ENCODE assay signal across 8 mouse cellular contexts in the genomic region with DNA sequence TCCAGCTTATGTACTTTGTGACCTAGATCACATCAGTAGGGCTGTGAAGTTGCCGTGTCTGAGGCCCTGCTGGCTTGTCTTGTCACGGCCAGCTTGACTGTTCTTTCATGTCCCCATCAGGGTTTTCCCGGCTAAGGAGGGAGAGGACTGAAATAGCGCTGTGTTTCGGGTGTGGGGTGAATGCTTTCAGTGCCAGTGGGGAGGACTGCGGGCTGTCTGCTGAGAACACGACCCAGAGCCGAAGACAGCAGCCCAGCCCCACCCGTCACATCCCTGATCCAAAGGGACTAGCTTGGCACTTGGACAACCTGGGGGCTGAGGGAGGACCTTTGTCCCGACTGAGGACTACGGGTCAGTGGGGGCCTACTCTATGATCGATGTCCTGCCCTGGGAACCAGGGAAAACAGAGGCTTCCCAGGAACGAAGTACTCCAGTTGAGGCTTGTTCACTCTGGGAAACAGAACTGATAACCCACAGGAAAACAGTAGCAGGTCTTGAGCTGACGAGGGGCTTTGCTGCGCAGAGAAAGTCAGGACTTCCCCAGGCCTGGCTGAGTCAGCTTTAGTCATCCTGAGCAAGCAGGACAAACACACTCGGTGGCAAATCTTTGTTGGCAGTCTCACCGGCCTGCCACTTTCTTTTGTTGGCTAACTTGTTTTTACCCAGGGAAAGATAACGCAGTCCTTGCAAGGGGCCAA. TPM values are rescaled to one million over a fixed set of nuclear protein-coding genes. Genes with fewer than 3 reads are reported as not detected.
DNase-seq lines count a peak whose midpoint lies in the region; ATAC-seq and TF ChIP-seq lines count a peak whose summit lies in the region.
"Had no signal": no experiment of that assay in that cellular context is flagged by ENCODE, and none has a peak within 500 bp of the region (broad histone marks: within the 10 kb centered on the region; RNA-seq: fewer than 3 reads in every experiment).

No protein-coding gene starts in this region.

- H3K4me2 ChIP-seq in liver, embryonic 12.5 days: no peak overlapping the region
- H3K4me2 ChIP-seq: lung, embryonic 14.5 days had no signal

- no peaks in the 10 kb centered on the region for H3K27me3 ChIP-seq in liver, embryonic 12.5 days (replicated peaks)

- no peaks in the 10 kb centered on the region for H3K9me3 ChIP-seq in liver, embryonic 12.5 days (replicated peaks)

- H3K27ac ChIP-seq in embryonic fibroblast, embryonic 13.5 days (ENCODE audit: insufficient read depth, low read length): peak overlapping the region; percentile 79
- H3K27ac ChIP-seq in liver, embryonic 12.5 days: peak overlapping the region; percentile 59

- DNase-seq in urinary bladder, adult 18-20 months (ENCODE audit: low spot score in 2 of 2): peak; percentile 66 to 77
- DNase-seq in urinary bladder, postnatal 10 days (ENCODE audit: low spot score): no peak
- DNase-seq in urinary bladder, postnatal 36 days (ENCODE audit: low spot score in 2 of 2): peak; percentile 63 to 80
- DNase-seq in layer of hippocampus, postnatal 25 days (ENCODE audit: extremely low spot score in 1 of 2, low spot score in 1 of 2): no peak
- no peak for DNase-seq in layer of hippocampus, postnatal 36 days
- DNase-seq: lung, embryonic 14.5 days had no signal

- TF ChIP-seq POLR2A in embryonic fibroblast, embryonic 13.5 days (IDR thresholded peaks at IDR 0.05; ENCODE audit: low read depth, low read length): no peak

- H3K4me1 ChIP-seq in embryonic fibroblast, embryonic 13.5 days (ENCODE audit: control insufficient read depth, insufficient read depth, low read length): peaks cover 5% of the 10 kb centered on the region; the same call in 1 of the 2 replicates
- peaks cover 53% of the 10 kb centered on the region for H3K4me1 ChIP-seq in liver, embryonic 12.5 days

- TF ChIP-seq CTCF in embryonic fibroblast, embryonic 13.5 days (IDR thresholded peaks at IDR 0.05; ENCODE audit: borderline replicate concordance, insufficient read depth, low read length): no peak

- 63% methylated on average over 18 of the region's 18 CpGs for WGBS in liver, embryonic 12.5 days (ENCODE audit: insufficient replicate concordance)

- no peaks in the 10 kb centered on the region for H3K36me3 ChIP-seq in liver, embryonic 12.5 days

- H3K9ac ChIP-seq in liver, embryonic 12.5 days: no peak overlapping the region
- H3K9ac ChIP-seq: lung, embryonic 14.5 days had no signal

- H3K4me3 ChIP-seq in embryonic fibroblast, embryonic 13.5 days (ENCODE audit: insufficient read depth, low read length): no peak overlapping the region
- H3K4me3 ChIP-seq in liver, embryonic 12.5 days: no peak overlapping the region

- ATAC-seq in liver, embryonic 12.5 days: peak; percentile 53

RNA-seq across cellular contexts. Expression of a gene that starts 23.9 kb away (rescaled TPM):
- 160 and 204 TPM in 2 replicates for polyA plus RNA-seq in embryonic fibroblast, embryonic 13.5 days (2011; ENCODE audit: insufficient read length, low read depth, missing spikeins)
- polyA plus RNA-seq in liver, embryonic 12.5 days (2016; fragmentation: Nextera tagmentation; extraction: Ambion mirVana): 65.7 and 69.3 TPM in 2 replicates
- 100 to 1,000 TPM; 281 to 305 TPM for total RNA-seq in layer of hippocampus, postnatal 25 days (2021)
- 100 to 1,000 TPM; 283 to 291 TPM for total RNA-seq in layer of hippocampus, postnatal 36 days (2021)

RNA-seq across cellular contexts. Expression of a gene that starts 32.5 kb away (rescaled TPM):
- 5.4 and 6.9 TPM in 2 replicates for polyA plus RNA-seq in embryonic fibroblast, embryonic 13.5 days (2011; ENCODE audit: insufficient read length, low read depth, missing spikeins)
- 5.9 and 6.3 TPM in 2 replicates for polyA plus RNA-seq in liver, embryonic 12.5 days (2016; fragmentation: Nextera tagmentation; extraction: Ambion mirVana)
- 10 to 100 TPM; 49.8 to 54.2 TPM for total RNA-seq in layer of hippocampus, postnatal 25 days (2021)
- total RNA-seq in layer of hippocampus, postnatal 36 days (2021): 10 to 100 TPM; 50.7 to 51.3 TPM

RNA-seq across cellular contexts. Expression of a gene that starts 50.7 kb away (rescaled TPM):
- 0.25 TPM in 1 of 2 replicates, not detected in the other for polyA plus RNA-seq in embryonic fibroblast, embryonic 13.5 days (2011; ENCODE audit: insufficient read length, low read depth, missing spikeins)
- polyA plus RNA-seq in liver, embryonic 12.5 days (2016; fragmentation: Nextera tagmentation; extraction: Ambion mirVana): 5.2 TPM in 2 replicates
- total RNA-seq in layer of hippocampus, postnatal 25 days (2021): 1 to 10 TPM; 1.4 to 1.6 TPM
- 1 to 10 TPM; 1.1 TPM for total RNA-seq in layer of hippocampus, postnatal 36 days (2021)

RNA-seq across cellular contexts. Expression of a gene that starts 54.1 kb away (rescaled TPM):
- polyA plus RNA-seq in embryonic fibroblast, embryonic 13.5 days (2011; ENCODE audit: insufficient read length, low read depth, missing spikeins): 1.7 TPM in 2 replicates
- polyA plus RNA-seq in liver, embryonic 12.5 days (2016; fragmentation: Nextera tagmentation; extraction: Ambion mirVana): 0.89 and 1.2 TPM in 2 replicates
- 1 to 10 TPM; 1.7 to 3.1 TPM for total RNA-seq in layer of hippocampus, postnatal 25 days (2021)
- 1 to 10 TPM in 1 of 2 experiments, under 1 TPM in 1; 0.90 to 1.3 TPM for total RNA-seq in layer of hippocampus, postnatal 36 days (2021)

Comparison
In these comparisons a context has a peak if more than half of its experiments do, and no peak if none do; other contexts are left out.
1. DNase-seq: peak in urinary bladder, adult 18-20 months (2 of 2) and urinary bladder, postnatal 36 days (2 of 2); none in urinary bladder, postnatal 10 days (single experiment), layer of hippocampus, postnatal 25 days (0 of 2) and layer of hippocampus, postnatal 36 days (0 of 2).